Mouse (Mus musculus) embryonic facial prominence, embryonic 10.5 days (tissue): ENCODE results near the gene Mnat1. TPM values are rescaled to one million over a fixed set of nuclear protein-coding genes. Genes with fewer than 3 reads are reported as not detected.
A peak's percentile ranks its signal among the peaks of the same experiment; 100 is the strongest.

ENCODE experiments used
- DNase-seq: peaks from one replicate; pipeline ENCODE4 v3.0.0-alpha.2; 2017; ENCODE audit warnings: low spot score
- H3K27ac ChIP-seq: fragments of 300-500 bp; sonication (generic); replicated peaks from 2 replicates; pipeline ENCODE4 v1.5.1; 2016; ENCODE audit warnings: mild to moderate bottlenecking
- H3K27me3 ChIP-seq: fragments of 300-500 bp; sonication (generic); replicated peaks from 2 replicates; pipeline ENCODE4 v1.6.1; 2016; ENCODE audit warnings: low read depth, mild to moderate bottlenecking; ENCODE audit not compliant: poor library complexity, severe bottlenecking
- H3K36me3 ChIP-seq: fragments of 300-500 bp; sonication (generic); replicated peaks from 2 replicates; pipeline ENCODE4 v1.6.1; 2016; ENCODE audit warnings: mild to moderate bottlenecking, moderate library complexity
- H3K4me1 ChIP-seq: fragments of 300-500 bp; sonication (generic); 2 replicates; pipeline ENCODE4 v1.6.1; 2016
- H3K4me3 ChIP-seq: fragments of 300-500 bp; sonication (generic); 2 replicates; pipeline ENCODE4 v1.5.1; 2016; ENCODE audit warnings: mild to moderate bottlenecking, moderate library complexity
- H3K9me3 ChIP-seq: fragments of 300-500 bp; sonication (generic); 2 replicates; pipeline ENCODE4 v1.6.1; 2016; ENCODE audit warnings: mild to moderate bottlenecking
- WGBS: fragments of 180-500 bp; shearing (Covaris S2); methylation state at CpG from one replicate; pipeline ENCODE4 v1.1.7; 2016; 5-methylcytosine and 5-hydroxymethylcytosine counted together
- polyA plus RNA-seq: library from polyadenylated mRNA; unstranded; fragments of >200 nt; fragmentation: Nextera tagmentation; extraction: Ambion mirVana; gene quantifications from 2 replicates; pipeline ENCODE4 v1.2.1, GENCODE M21; 2016

Gene Mnat1
- polyA plus RNA-seq, 1 experiment from 2014 or later: 40.8 TPM

DNA sequence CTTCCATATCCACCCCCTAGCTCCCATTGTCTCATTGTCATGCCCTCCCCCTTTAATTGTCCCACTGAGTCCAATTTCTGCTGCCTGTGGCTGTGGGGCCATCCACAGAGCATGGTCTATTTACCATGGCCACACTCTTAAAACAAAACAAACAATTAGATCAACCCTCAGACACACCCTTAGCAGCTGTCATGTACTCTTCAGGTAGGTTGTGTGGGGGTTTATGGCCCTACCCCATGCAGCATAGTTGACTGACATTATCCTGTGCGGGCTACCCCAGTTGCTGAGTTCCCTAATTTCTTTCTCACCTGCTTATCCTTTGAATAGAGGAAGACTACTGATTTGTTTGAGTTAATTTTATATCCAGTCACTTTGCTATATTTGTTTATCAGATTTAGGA, 136.8 kb downstream of the Mnat1 start:
- Histone ChIP-seq H3K36me3 (peaks cover 17% of the 10 kb centered on the region), H3K4me3 (no peak overlapping the region), H3K27me3 (no peaks in the 10 kb centered on the region), H3K9me3 (peaks cover 8% of the 10 kb centered on the region; the same call in 1 of the 2 replicates), H3K27ac (no peak overlapping the region), H3K4me1 (no peaks in the 10 kb centered on the region)
- 94% methylated on average over 1 of the region's 1 CpGs for WGBS
- DNase-seq: no peak

DNA sequence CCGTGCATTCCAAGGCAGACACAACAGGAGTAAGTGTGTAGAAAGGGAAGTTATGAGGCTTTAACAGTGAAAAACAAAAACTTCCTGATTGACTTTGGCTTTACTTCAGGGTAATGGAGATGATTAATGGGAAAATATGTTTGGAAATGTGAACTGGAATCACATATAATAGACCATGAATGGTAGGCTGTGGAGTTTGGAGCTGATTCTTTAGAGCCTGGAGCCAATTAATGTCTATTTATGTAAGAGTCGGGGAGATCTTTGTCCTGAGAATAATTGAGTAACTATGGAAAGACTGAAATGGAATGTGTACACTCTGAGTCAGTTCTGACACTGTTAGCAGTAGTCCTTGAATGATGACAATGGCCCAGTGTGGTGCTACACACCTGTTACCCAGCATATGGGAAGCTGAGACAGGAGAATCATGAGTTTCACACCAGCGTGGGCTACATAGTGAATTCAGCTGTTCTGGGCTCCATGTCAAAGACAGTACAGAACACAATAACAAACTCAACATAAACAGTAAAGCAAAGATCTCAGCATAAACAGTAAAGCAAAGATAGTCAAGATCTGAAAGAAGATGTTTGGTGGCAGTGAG, 142.0 kb downstream of the Mnat1 start:
- Histone ChIP-seq H3K27me3 (no peaks in the 10 kb centered on the region), H3K4me1 (peaks cover 8% of the 10 kb centered on the region), H3K9me3 (peaks cover 8% of the 10 kb centered on the region; the same call in 1 of the 2 replicates), H3K4me3 (no peak overlapping the region), H3K27ac (no peak overlapping the region), H3K36me3 (0 out of 2 replicates have a peak, but pooled peaks cover 8% of the 10 kb centered on the region)
- 77% methylated on average over 3 of the region's 3 CpGs for WGBS
- DNase-seq: no peak

DNA sequence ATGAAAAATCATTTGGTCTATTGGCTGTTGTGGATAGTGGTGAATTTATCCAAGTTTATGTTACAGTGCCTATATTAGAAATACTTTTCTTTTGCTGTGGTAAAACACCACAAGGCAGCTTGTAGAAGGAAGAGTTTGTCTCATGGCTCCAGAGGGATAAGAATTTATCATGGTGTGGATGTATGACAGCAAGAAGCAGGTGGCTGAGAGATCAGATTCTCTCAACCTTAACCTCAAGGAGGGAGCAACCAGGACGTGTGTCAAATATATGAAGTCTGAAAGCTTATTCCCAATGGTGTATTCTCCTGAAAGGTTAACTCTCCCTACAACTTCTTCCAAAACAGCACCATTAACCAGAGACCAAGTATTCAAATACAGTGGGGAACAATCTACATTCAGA, 143.1 kb downstream of the Mnat1 start:
- no peak for DNase-seq
- no peaks in the 10 kb centered on the region for H3K27me3 ChIP-seq
- peaks cover 8% of the 10 kb centered on the region; the same call in 1 of the 2 replicates for H3K9me3 ChIP-seq
- H3K36me3 ChIP-seq: 0 out of 2 replicates have a peak, but pooled peaks cover 4% of the 10 kb centered on the region
- peaks cover 8% of the 10 kb centered on the region for H3K4me1 ChIP-seq
- H3K27ac ChIP-seq: no peak overlapping the region
- 83% methylated on average over 1 of the region's 1 CpGs for WGBS
- no peak overlapping the region for H3K4me3 ChIP-seq

DNA sequence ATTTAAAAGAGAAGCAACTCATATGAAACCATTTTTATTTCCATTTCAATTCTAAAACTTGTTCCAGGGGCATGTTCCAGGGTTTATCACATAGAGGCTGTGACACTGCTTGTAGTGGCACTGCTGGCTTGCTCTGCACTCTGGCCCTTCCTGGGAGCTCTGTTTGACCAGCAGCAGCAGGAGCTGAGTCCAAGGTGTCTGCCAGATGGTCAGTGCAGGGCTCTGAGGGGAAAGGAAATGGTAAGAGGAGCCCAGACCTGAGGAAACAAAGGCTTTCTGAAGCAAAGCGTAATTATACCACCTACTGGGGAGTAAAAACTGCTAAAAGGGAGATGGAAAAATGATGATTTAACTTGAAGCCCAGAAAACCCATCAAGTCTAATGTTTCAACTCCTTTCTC, 145.0 kb downstream of the Mnat1 start:
- Histone ChIP-seq H3K4me3 (no peak overlapping the region), H3K4me1 (peaks cover 8% of the 10 kb centered on the region), H3K27ac (no peak overlapping the region; the same call in 1 of the 2 replicates), H3K36me3 (peaks cover 11% of the 10 kb centered on the region), H3K27me3 (no peaks in the 10 kb centered on the region), H3K9me3 (no peaks in the 10 kb centered on the region)
- DNase-seq: peak; percentile 38
- WGBS: 54% methylated on average over 1 of the region's 1 CpGs

DNA sequence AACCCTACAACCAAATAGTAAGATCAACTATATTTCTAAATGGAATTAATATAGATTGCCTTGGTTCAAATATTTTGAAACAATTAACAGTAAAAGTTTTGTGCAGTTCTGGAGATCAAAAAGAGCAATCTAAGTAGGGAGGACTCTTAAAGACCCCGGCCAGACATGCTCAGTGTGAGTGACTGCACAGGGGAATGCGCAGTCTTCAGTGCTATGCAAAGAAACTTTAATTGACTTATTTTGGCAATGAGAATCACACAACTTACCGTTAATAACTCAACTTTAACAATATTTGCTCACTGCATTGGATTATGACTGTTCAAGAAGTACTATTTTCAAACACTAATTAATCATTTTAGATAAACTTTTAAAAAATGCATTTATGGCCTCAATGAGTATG, 146.0 kb downstream of the Mnat1 start:
- Histone ChIP-seq H3K4me3 (no peak overlapping the region), H3K9me3 (no peaks in the 10 kb centered on the region), H3K27me3 (no peaks in the 10 kb centered on the region), H3K27ac (no peak overlapping the region), H3K4me1 (peaks cover 8% of the 10 kb centered on the region), H3K36me3 (peaks cover 21% of the 10 kb centered on the region)
- 89% methylated on average over 3 of the region's 3 CpGs for WGBS
- no peak for DNase-seq

DNA sequence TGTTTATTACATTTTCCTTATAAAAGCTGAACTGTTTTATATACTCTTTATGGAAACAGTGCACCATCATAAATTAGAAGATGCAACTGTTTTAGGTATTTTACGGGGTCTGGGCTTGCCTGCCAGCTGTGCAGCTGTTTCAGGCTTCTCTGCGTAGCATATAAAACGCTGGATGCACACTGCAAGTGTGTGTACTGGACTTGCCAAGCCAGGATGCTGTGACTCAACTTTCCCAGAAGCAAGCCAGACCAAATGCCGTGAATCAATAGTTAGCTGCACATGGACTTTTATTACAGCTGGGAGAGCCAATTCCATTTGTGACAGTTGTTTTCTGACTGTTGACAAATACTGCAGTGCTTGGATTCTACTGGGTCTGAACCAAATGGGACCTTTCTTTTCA, 146.4 kb downstream of the Mnat1 start:
- H3K4me3 ChIP-seq: no peak overlapping the region
- no peak overlapping the region for H3K27ac ChIP-seq
- no peak for DNase-seq
- H3K36me3 ChIP-seq: peaks cover 25% of the 10 kb centered on the region
- H3K4me1 ChIP-seq: peaks cover 8% of the 10 kb centered on the region
- no peaks in the 10 kb centered on the region for H3K27me3 ChIP-seq
- no peaks in the 10 kb centered on the region for H3K9me3 ChIP-seq
- WGBS: 90% methylated on average over 4 of the region's 4 CpGs

DNA sequence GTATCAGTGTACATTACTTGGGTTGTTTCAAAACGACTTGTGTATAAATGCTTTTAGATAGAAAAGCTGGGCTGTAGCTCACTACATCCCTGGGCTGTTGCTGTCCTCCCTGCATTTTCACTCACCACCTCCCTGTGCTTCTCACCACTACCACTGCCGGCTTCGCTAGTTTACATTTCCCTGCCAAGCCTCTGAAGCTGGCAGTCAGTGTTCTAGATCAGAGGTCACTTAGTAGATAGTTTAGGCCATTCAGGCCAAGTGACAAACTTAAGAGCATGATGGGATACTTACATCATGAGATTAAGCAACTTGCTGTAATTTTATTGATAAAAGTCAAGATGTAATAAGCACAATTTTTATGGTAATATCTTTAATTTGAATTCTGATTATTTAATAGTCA, 151.4 kb downstream of the Mnat1 start:
- WGBS: 90% methylated on average over 3 of the region's 3 CpGs
- H3K36me3 ChIP-seq: peaks cover 70% of the 10 kb centered on the region

DNA sequence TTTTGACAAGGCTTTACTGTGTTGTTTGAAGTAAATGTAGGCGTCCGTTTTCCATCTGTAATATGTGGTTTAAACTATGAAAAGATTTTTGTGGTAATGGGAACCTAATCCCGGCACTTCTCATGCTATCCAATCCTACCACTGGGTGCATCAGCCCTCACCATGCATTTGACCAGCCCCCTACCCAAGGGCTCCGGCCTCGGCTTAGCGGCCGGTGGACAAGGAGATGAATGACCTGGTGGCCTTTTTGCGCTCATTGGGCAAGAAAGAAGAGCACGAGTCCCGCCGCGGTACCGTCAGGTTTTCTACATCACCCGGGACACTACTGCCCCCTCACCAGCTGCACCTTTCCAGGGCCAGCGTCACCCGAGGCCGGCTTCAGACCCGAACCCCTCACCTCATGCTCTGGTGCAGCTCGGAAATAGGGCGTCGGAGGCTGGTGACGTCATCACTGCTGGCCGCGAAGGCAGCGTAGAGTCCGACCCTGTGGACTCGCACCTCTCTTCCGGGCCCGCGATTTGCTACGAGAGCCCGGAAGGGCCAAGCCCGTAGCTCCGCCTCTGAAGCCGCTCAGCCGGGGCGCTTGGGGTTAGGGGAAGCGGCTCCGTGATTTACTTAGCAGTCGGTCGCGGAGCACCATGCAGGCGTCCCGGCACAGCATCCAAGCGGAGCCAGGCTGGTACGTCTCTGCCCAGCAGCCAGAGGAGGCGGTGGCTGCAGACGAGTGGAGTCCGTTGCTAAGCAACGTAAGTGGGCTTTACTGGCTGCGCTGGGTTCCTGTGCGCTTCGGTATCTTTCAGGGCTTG, 163.0 kb downstream of the Mnat1 start, which contains the start of the genes Trmt5 and Slc38a6:
Gene Trmt5, minus strand, starts transcription at position 424 of the 806 bp plus-strand sequence.
Gene Slc38a6, plus strand, starts transcription at position 493 of the 806 bp plus-strand sequence.
- Histone ChIP-seq H3K9me3 (no peaks in the 10 kb centered on the region), H3K4me3 (peak within 1 kb of the TSS; percentile 86), H3K27me3 (no peaks in the 10 kb centered on the region), H3K36me3 (peaks cover 45% of the 10 kb centered on the region), H3K4me1 (peaks cover 28% of the 10 kb centered on the region), H3K27ac (peak within 1 kb of the TSS; percentile 91)
- DNase-seq: peak; percentile 95
- under 1% methylated on average over 53 of the region's 53 CpGs for WGBS

More for the DNA sequence above, 151.4 kb downstream of the Mnat1 start:
- no peaks in the 10 kb centered on the region for H3K4me1 ChIP-seq
- H3K4me3 ChIP-seq: no peak overlapping the region
- no peak for DNase-seq
- H3K27ac ChIP-seq: no peak overlapping the region
- peaks cover 16% of the 10 kb centered on the region; the same call in 1 of the 2 replicates for H3K9me3 ChIP-seq
- H3K27me3 ChIP-seq: no peaks in the 10 kb centered on the region

DNA sequence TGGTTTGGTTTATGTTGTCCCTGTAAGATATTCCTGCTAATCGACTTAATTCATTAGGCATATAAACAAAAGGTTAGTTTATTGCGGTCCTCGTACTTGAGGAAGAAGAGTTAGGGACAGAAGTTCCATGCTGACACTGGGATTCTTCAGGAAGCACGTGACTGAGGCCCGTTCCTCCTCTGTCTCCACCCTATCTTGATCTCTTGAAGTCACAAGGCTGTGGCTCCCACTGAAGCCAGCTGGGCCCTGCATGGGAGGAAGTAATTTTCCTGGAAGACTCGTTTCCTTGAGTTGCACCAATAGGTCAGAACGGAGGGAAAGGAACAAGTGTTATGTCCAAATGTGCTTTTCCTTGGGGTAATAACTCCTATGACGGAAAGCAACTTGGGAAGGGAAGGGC, 164.1 kb downstream of the Mnat1 start:
- Histone ChIP-seq H3K27me3 (no peaks in the 10 kb centered on the region), H3K4me1 (peaks cover 28% of the 10 kb centered on the region), H3K36me3 (peaks cover 43% of the 10 kb centered on the region), H3K9me3 (no peaks in the 10 kb centered on the region), H3K4me3 (peak overlapping the region; percentile 86), H3K27ac (no peak overlapping the region; the same call in 1 of the 2 replicates)
- WGBS: 68% methylated on average over 8 of the region's 8 CpGs
- no peak for DNase-seq

DNA sequence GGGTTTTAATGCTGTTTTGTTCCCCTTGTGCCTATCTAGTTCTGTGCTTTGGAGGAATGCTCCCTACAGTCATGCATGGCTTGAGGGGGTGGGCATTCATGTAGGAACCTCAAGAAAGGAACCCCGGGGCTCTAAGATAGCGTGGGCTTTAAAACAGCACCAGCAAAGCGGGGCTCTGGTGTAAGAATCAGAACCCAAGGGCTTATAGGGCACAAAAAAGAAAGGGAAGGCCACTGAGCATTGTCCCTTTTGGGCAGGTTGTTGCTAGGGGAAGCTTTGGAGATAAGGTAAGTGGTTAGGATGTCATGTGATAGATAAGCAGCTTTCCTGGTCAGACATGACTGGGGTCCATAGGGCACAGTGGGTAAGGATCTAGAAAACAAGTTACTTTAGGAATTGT, 165.1 kb downstream of the Mnat1 start:
- H3K4me3 ChIP-seq: no peak overlapping the region
- H3K27me3 ChIP-seq: no peaks in the 10 kb centered on the region
- no peaks in the 10 kb centered on the region for H3K9me3 ChIP-seq
- no peak overlapping the region for H3K27ac ChIP-seq
- H3K36me3 ChIP-seq: peaks cover 37% of the 10 kb centered on the region
- WGBS: 94% methylated on average over 3 of the region's 3 CpGs
- H3K4me1 ChIP-seq: peaks cover 28% of the 10 kb centered on the region
- no peak for DNase-seq

DNA sequence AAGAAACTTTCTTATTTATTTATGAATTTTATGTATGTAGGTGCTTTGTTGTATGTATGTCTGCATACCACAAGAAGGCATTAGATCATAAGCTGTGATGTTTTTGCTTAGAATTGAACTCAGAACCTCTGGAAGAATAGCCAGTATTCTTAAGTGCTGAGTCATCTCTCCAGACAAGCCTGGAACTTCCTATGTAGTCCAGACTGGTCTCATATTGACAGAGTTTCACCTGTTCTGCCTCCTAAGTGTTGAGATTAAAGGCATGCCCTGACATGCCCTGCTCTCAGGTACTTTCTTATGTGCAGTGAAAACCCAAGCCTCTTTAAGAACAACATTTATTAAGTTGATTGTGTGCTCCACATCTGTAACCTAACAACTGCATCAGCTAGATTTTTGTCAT, 171.4 kb downstream of the Mnat1 start:
- Histone ChIP-seq H3K4me1 (no peaks in the 10 kb centered on the region), H3K4me3 (no peak overlapping the region), H3K9me3 (no peaks in the 10 kb centered on the region), H3K27ac (no peak overlapping the region), H3K36me3 (peaks cover 48% of the 10 kb centered on the region), H3K27me3 (no peaks in the 10 kb centered on the region)
- DNase-seq: no peak

DNA sequence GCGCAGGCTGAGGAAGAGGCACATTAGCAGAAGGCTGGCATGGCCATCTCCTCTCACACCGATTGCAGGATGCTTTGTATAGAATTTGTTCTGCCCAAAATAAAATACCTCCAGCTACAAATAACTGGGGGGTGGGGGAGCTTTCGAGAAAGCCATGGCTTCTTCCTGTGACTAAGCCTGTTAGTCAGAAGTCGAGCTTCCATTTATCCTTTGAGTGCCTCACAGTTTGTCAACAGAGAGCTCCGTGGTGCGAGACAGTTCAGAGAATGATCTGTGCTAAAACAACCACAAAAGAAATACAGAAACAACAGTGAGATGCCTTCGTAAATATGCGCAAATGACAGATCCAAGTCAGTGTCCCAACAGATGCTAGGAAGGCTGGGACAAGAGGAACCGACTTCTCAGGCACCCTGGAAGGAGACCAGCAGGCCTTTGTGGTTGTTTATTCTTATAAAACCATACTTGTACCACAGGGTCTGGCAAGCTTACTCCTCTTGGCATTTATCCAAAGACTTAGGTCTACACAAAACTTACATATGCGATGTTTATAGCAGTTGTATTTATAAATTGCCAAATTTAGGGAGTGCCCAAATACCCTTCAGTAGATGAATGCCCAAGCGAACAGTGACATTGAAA, 172.1 kb downstream of the Mnat1 start:
- DNase-seq: no peak
- Histone ChIP-seq H3K27ac (no peak overlapping the region), H3K4me3 (no peak overlapping the region), H3K36me3 (peaks cover 52% of the 10 kb centered on the region), H3K9me3 (no peaks in the 10 kb centered on the region), H3K4me1 (no peaks in the 10 kb centered on the region), H3K27me3 (no peaks in the 10 kb centered on the region)
- WGBS: 86% methylated on average over 11 of the region's 11 CpGs
